ENCODE assay signal across 8 mouse cellular contexts in genomic region chr6:8209866-8210186, GRCm38 (mm10). TPM values are rescaled to one million over a fixed set of nuclear protein-coding genes. Genes with fewer than 3 reads are reported as not detected.
DNase-seq lines count a peak whose midpoint lies in the region; ATAC-seq and TF ChIP-seq lines count a peak whose summit lies in the region.

No protein-coding gene starts in this region.

- TF ChIP-seq POLR2A in heart, adult 2 months (IDR thresholded peaks at IDR 0.05; ENCODE audit: insufficient read depth, low read depth, low read length): no peak

- H3K9ac ChIP-seq in heart, adult 2 months (ENCODE audit: low read depth, low read length): peak overlapping the region; percentile 93
- peak overlapping the region; percentile 81 for H3K9ac ChIP-seq in neural tube, embryonic 12.5 days

- H3K36me3 ChIP-seq in heart, adult 2 months (ENCODE audit: control insufficient read depth, insufficient read depth, low read length): peaks cover 10% of the 10 kb centered on the region
- peaks cover 29% of the 10 kb centered on the region for H3K36me3 ChIP-seq in erythroblast, embryonic 14.5 days (ENCODE audit: control insufficient read depth)
- no peaks in the 10 kb centered on the region; the same call in 1 of the 2 replicates for H3K36me3 ChIP-seq in neural tube, embryonic 12.5 days

- peaks cover 1% of the 10 kb centered on the region; the same call in 1 of the 2 replicates for H3K4me1 ChIP-seq in heart, adult 2 months (ENCODE audit: control insufficient read depth, insufficient read depth, low read length)
- peaks cover 17% of the 10 kb centered on the region for H3K4me1 ChIP-seq in erythroblast, embryonic 14.5 days (ENCODE audit: control insufficient read depth)
- H3K4me1 ChIP-seq in neural tube, embryonic 12.5 days: peaks cover 9% of the 10 kb centered on the region

- intact Hi-C loops in heart, adult 2 months (cut with DNase I): loop anchor here (1.0 to 2.0 kb wide), 2 partner anchors 49 to 365 kb away; partner anchors contain the start of genes C1galt1, Gm45062, Rpa3 and Umad1
- intact Hi-C loops in heart, postnatal 36 days (cut with DNase I): loop anchor here (2.0 to 5.0 kb wide), 3 partner anchors 49 to 297 kb away; partner anchors contain the start of genes Glcci1, Gm45062, Rpa3 and Umad1

- peak overlapping the region; percentile 91 for H3K4me3 ChIP-seq in heart, adult 2 months
- peak overlapping the region; percentile 88 for H3K4me3 ChIP-seq in erythroblast, embryonic 14.5 days (replicated peaks)
- peak overlapping the region; percentile 72 for H3K4me3 ChIP-seq in neural tube, embryonic 12.5 days

- peak overlapping the region; percentile 87 for H3K27ac ChIP-seq in heart, adult 2 months
- 0 out of 2 replicates have a peak overlapping the region, but pooled peaks have one; percentile 83 for H3K27ac ChIP-seq in neural tube, embryonic 12.5 days

- no peaks in the 10 kb centered on the region for H3K27me3 ChIP-seq in heart, adult 2 months (ENCODE audit: control insufficient read depth, insufficient read depth, low read length)
- no peaks in the 10 kb centered on the region for H3K27me3 ChIP-seq in erythroblast, embryonic 14.5 days (ENCODE audit: control insufficient read depth)
- no peaks in the 10 kb centered on the region for H3K27me3 ChIP-seq in neural tube, embryonic 12.5 days (replicated peaks)

- WGBS in heart, adult 2 months: 12% methylated on average over 10 of the region's 10 CpGs
- WGBS in large intestine, adult 2 months: 10% methylated on average over 10 of the region's 10 CpGs
- WGBS in neural tube, embryonic 12.5 days: 13% methylated on average over 10 of the region's 10 CpGs

- no peak for TF ChIP-seq EP300 in heart, adult 2 months (IDR thresholded peaks at IDR 0.05; ENCODE audit: insufficient read depth, low read depth, low read length)

- no peak for DNase-seq in heart, adult 2 months
- no peak for DNase-seq in heart, postnatal 36 days
- peak; percentile 6 for DNase-seq in large intestine, adult 2 months (ENCODE audit: low read depth, low spot score)
- no peak for DNase-seq in frontal cortex, postnatal 10 days (ENCODE audit: low spot score in 2 of 2)
- no peak for DNase-seq in right cerebral cortex, postnatal 14 days

- H3K4me2 ChIP-seq in neural tube, embryonic 12.5 days (replicated peaks): peak overlapping the region; percentile 60

- peak; percentile 22 for ATAC-seq in CD4-positive, CD25-positive, alpha-beta regulatory T cell, adult 4 months
- 0 out of 2 replicates have a peak, but pooled peaks have one; percentile 2 for ATAC-seq in neural tube, embryonic 12.5 days (ENCODE audit: low FRiP score, low read depth)

- TF ChIP-seq CTCF in heart, adult 2 months (IDR thresholded peaks at IDR 0.05): no peak

- no peaks in the 10 kb centered on the region for H3K9me3 ChIP-seq in erythroblast, embryonic 14.5 days (ENCODE audit: control insufficient read depth, low read length)
- H3K9me3 ChIP-seq in neural tube, embryonic 12.5 days: no peaks in the 10 kb centered on the region

- H3K79me2 ChIP-seq in heart, adult 2 months (replicated peaks; ENCODE audit: control insufficient read depth, insufficient read depth, low read length): peaks cover 2% of the 10 kb centered on the region; the same call in 1 of the 2 replicates

RNA-seq across cellular contexts. Expression of gene Mios, which starts 0.8 kb away (rescaled TPM):
- total RNA-seq in heart, adult 2 months (2021): 10 to 100 TPM; 15.9 to 19.0 TPM
- polyA plus RNA-seq in heart, adult 2 months (2012; rRNA removed): 3.2 and 5.0 TPM in 2 replicates
- 10 to 100 TPM; 18.8 to 21.9 TPM for total RNA-seq in heart, postnatal 36 days (2021)
- 10 to 100 TPM; 11.5 to 12.6 TPM for polyA plus RNA-seq in CD4-positive, CD25-positive, alpha-beta regulatory T cell, adult 4 months (2017; shearing (Covaris generic))
- polyA plus RNA-seq in erythroblast, embryonic 14.5 days (2012): 0.17 and 0.38 TPM in 2 replicates
- polyA plus RNA-seq in large intestine, adult 2 months (2012; rRNA removed): 1.6 and 2.3 TPM in 2 replicates
- 30.2 and 30.5 TPM in 2 replicates for polyA plus RNA-seq in neural tube, embryonic 12.5 days (2016; fragmentation: Nextera tagmentation; extraction: Ambion mirVana)

RNA-seq across cellular contexts. Expression of gene Col28a1, which starts 17.4 kb away (rescaled TPM):
- total RNA-seq in heart, adult 2 months (2021): under 1 TPM; 0.32 to 0.70 TPM
- polyA plus RNA-seq in heart, adult 2 months (2012; rRNA removed): 0.27 and 0.35 TPM in 2 replicates
- under 1 TPM; 0.72 to 0.92 TPM for total RNA-seq in heart, postnatal 36 days (2021)
- polyA plus RNA-seq in CD4-positive, CD25-positive, alpha-beta regulatory T cell, adult 4 months (2017; shearing (Covaris generic)): not detected
- polyA plus RNA-seq in erythroblast, embryonic 14.5 days (2012): not detected in 2 replicates
- 0.05 and 0.10 TPM in 2 replicates for polyA plus RNA-seq in large intestine, adult 2 months (2012; rRNA removed)
- 0.50 and 1.3 TPM in 2 replicates for polyA plus RNA-seq in neural tube, embryonic 12.5 days (2016; fragmentation: Nextera tagmentation; extraction: Ambion mirVana)

RNA-seq across cellular contexts. Expression of gene Rpa3, which starts 49.1 kb away (rescaled TPM):
- total RNA-seq in heart, adult 2 months (2021): 10 to 100 TPM; 16.5 to 18.6 TPM
- 4.5 and 7.2 TPM in 2 replicates for polyA plus RNA-seq in heart, adult 2 months (2012; rRNA removed)
- total RNA-seq in heart, postnatal 36 days (2021): 10 to 100 TPM; 19.5 to 20.4 TPM
- polyA plus RNA-seq in CD4-positive, CD25-positive, alpha-beta regulatory T cell, adult 4 months (2017; shearing (Covaris generic)): 10 to 100 TPM; 57.4 to 69.3 TPM
- polyA plus RNA-seq in erythroblast, embryonic 14.5 days (2012): 0.57 and 0.87 TPM in 2 replicates
- 7.4 and 7.7 TPM in 2 replicates for polyA plus RNA-seq in large intestine, adult 2 months (2012; rRNA removed)
- 124 and 136 TPM in 2 replicates for polyA plus RNA-seq in neural tube, embryonic 12.5 days (2016; fragmentation: Nextera tagmentation; extraction: Ambion mirVana)

RNA-seq across cellular contexts. Expression of gene Umad1, which starts 49.3 kb away (rescaled TPM):
- 10 to 100 TPM; 12.5 to 14.0 TPM for total RNA-seq in heart, adult 2 months (2021)
- 7.3 and 10.6 TPM in 2 replicates for polyA plus RNA-seq in heart, adult 2 months (2012; rRNA removed)
- total RNA-seq in heart, postnatal 36 days (2021): 10 to 100 TPM; 10.2 to 14.4 TPM
- 10 to 100 TPM; 13.8 to 14.3 TPM for polyA plus RNA-seq in CD4-positive, CD25-positive, alpha-beta regulatory T cell, adult 4 months (2017; shearing (Covaris generic))
- 0.62 and 1.5 TPM in 2 replicates for polyA plus RNA-seq in erythroblast, embryonic 14.5 days (2012)
- polyA plus RNA-seq in large intestine, adult 2 months (2012; rRNA removed): 12.7 and 17.8 TPM in 2 replicates
- polyA plus RNA-seq in neural tube, embryonic 12.5 days (2016; fragmentation: Nextera tagmentation; extraction: Ambion mirVana): 30.5 and 31.5 TPM in 2 replicates

RNA-seq across cellular contexts. Expression of gene Gm45062, which starts 49.4 kb away (rescaled TPM):
- total RNA-seq in heart, adult 2 months (2021): under 1 TPM in 1 of 2 experiments, not detected in 1; 0.57 TPM
- 1.9 and 2.6 TPM in 2 replicates for polyA plus RNA-seq in heart, adult 2 months (2012; rRNA removed)
- not detected for total RNA-seq in heart, postnatal 36 days (2021)
- 10 to 100 TPM; 57.3 to 62.9 TPM for polyA plus RNA-seq in CD4-positive, CD25-positive, alpha-beta regulatory T cell, adult 4 months (2017; shearing (Covaris generic))
- not detected in 2 replicates for polyA plus RNA-seq in erythroblast, embryonic 14.5 days (2012)
- polyA plus RNA-seq in large intestine, adult 2 months (2012; rRNA removed): 1.7 and 2.2 TPM in 2 replicates
- 16.3 and 20.3 TPM in 2 replicates for polyA plus RNA-seq in neural tube, embryonic 12.5 days (2016; fragmentation: Nextera tagmentation; extraction: Ambion mirVana)
